8 mouse cellular contexts compared by ENCODE assay signal in the genomic region with DNA sequence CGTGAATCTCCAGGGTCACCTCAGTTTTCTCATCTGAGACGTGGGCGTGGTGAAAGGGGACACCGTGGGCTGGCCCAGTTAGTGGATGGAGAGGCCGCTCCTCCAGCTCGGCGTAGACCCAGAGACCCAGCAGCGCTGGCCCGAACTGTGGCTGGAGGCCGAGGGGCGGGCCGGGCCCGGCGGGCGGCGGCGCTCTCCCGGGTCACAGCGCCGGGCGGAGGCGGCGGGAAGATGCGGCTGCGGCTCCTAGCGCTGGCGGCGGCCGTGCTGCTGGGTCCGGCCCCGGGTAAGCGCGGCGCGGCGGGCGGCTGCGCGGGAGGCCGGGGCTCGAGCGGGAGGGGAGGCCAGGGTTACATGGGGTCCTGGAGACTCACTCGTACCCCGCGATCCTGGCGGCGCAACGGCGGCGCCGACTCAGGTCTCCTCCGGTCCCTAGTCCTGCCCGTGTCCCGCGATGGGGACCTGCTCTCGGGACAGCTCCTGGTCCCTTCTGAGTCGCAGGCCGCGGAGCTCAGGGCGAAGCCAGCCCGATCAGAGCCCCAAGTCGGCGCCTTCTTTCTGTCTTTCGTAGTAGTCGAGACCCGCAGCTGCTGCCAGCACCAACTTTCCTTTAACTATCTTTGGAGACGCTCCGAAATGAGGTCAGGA. TPM values are rescaled to one million over a fixed set of nuclear protein-coding genes. Genes with fewer than 3 reads are reported as not detected.
DNase-seq lines count a peak whose midpoint lies in the region; ATAC-seq lines count a peak whose summit lies in the region.

Vstm4 (plus strand) TSS at position 76 of the 648 bp plus-strand sequence.

- H3K4me3 ChIP-seq in intestine, embryonic 15.5 days (replicated peaks): peak within 1 kb of the TSS; percentile 63
- peak within 1 kb of the TSS; percentile 63 for H3K4me3 ChIP-seq in limb, embryonic 10.5 days
- H3K4me3 ChIP-seq in midbrain, embryonic 13.5 days (replicated peaks): peak within 1 kb of the TSS; percentile 52
- H3K4me3 ChIP-seq in stomach, embryonic 16.5 days (replicated peaks; ENCODE audit: low read length): peak within 1 kb of the TSS; percentile 66

- H3K27ac ChIP-seq in intestine, embryonic 15.5 days: peak within 1 kb of the TSS; percentile 67
- H3K27ac ChIP-seq in limb, embryonic 10.5 days: peak within 1 kb of the TSS; percentile 82
- H3K27ac ChIP-seq in midbrain, embryonic 13.5 days: no peak within 1 kb of the TSS
- H3K27ac ChIP-seq in stomach, embryonic 16.5 days (ENCODE audit: low read length): peak within 1 kb of the TSS; percentile 78

- DNase-seq in adrenal gland, postnatal 25 days: peak; percentile 79
- DNase-seq in embryo, embryonic 11 days: peak; percentile 78
- peak; percentile 75 to 87 for DNase-seq in gastrocnemius, postnatal 4 days (ENCODE audit: low spot score in 2 of 2)
- peak; percentile 72 for DNase-seq in limb, embryonic 10.5 days (ENCODE audit: low spot score)

- no peaks in the 10 kb centered on the region for H3K9me3 ChIP-seq in intestine, embryonic 15.5 days
- H3K9me3 ChIP-seq in limb, embryonic 10.5 days (replicated peaks): no peaks in the 10 kb centered on the region
- no peaks in the 10 kb centered on the region for H3K9me3 ChIP-seq in midbrain, embryonic 13.5 days
- no peaks in the 10 kb centered on the region for H3K9me3 ChIP-seq in stomach, embryonic 16.5 days (replicated peaks; ENCODE audit: control insufficient read depth, low read length)

- peak within 1 kb of the TSS; percentile 76 for H3K9ac ChIP-seq in intestine, embryonic 15.5 days
- peak within 1 kb of the TSS; percentile 68 for H3K9ac ChIP-seq in midbrain, embryonic 13.5 days (replicated peaks)
- H3K9ac ChIP-seq in stomach, embryonic 16.5 days (ENCODE audit: low read length): peak within 1 kb of the TSS; percentile 87

- WGBS in intestine, embryonic 15.5 days: under 1% methylated on average over 57 of the region's 68 CpGs
- under 1% methylated on average over 68 of the region's 68 CpGs for WGBS in limb, embryonic 10.5 days
- under 1% methylated on average over 52 of the region's 68 CpGs for WGBS in midbrain, embryonic 13.5 days
- under 1% methylated on average over 68 of the region's 68 CpGs for WGBS in stomach, embryonic 16.5 days

- no peaks in the 10 kb centered on the region for H3K27me3 ChIP-seq in intestine, embryonic 15.5 days (replicated peaks)
- peaks cover 38% of the 10 kb centered on the region for H3K27me3 ChIP-seq in limb, embryonic 10.5 days (ENCODE audit: low read depth, poor library complexity, severe bottlenecking)
- H3K27me3 ChIP-seq in midbrain, embryonic 13.5 days: peaks cover 31% of the 10 kb centered on the region
- H3K27me3 ChIP-seq in stomach, embryonic 16.5 days (ENCODE audit: control insufficient read depth, insufficient read depth, low read length): no peaks in the 10 kb centered on the region

- ATAC-seq in intestine, embryonic 15.5 days: peak; percentile 82
- ATAC-seq in midbrain, embryonic 13.5 days: peak; percentile 85
- ATAC-seq in stomach, embryonic 16.5 days (ENCODE audit: insufficient read depth, low FRiP score): peak; percentile 83
- no peak for ATAC-seq in activated CD4-positive, CD25-positive, alpha-beta regulatory T cell, adult 4 months

- H3K4me2 ChIP-seq in intestine, embryonic 15.5 days (replicated peaks): peak within 1 kb of the TSS; percentile 90
- peak within 1 kb of the TSS; percentile 77 for H3K4me2 ChIP-seq in midbrain, embryonic 13.5 days (replicated peaks)
- H3K4me2 ChIP-seq in stomach, embryonic 16.5 days (ENCODE audit: low read depth, low read length): peak within 1 kb of the TSS; percentile 69

- no peaks in the 10 kb centered on the region for H3K36me3 ChIP-seq in intestine, embryonic 15.5 days
- H3K36me3 ChIP-seq in limb, embryonic 10.5 days: no peaks in the 10 kb centered on the region
- no peaks in the 10 kb centered on the region for H3K36me3 ChIP-seq in midbrain, embryonic 13.5 days
- H3K36me3 ChIP-seq in stomach, embryonic 16.5 days (ENCODE audit: control insufficient read depth, insufficient read depth, low read length): no peaks in the 10 kb centered on the region

- peaks cover 23% of the 10 kb centered on the region for H3K4me1 ChIP-seq in intestine, embryonic 15.5 days (replicated peaks)
- H3K4me1 ChIP-seq in limb, embryonic 10.5 days: peaks cover 24% of the 10 kb centered on the region
- H3K4me1 ChIP-seq in midbrain, embryonic 13.5 days (replicated peaks): peaks cover 11% of the 10 kb centered on the region; the same call in 1 of the 2 replicates
- H3K4me1 ChIP-seq in stomach, embryonic 16.5 days (ENCODE audit: control insufficient read depth, insufficient read depth, low read length): peaks cover 24% of the 10 kb centered on the region; the same call in 1 of the 2 replicates

RNA-seq across cellular contexts. Expression of gene Vstm4, which starts in this region (rescaled TPM):
- 12.2 and 16.3 TPM in 2 replicates for total RNA-seq in adrenal gland, postnatal 25 days (2021)
- 10 to 100 TPM; 41.5 to 43.6 TPM for total RNA-seq in gastrocnemius, postnatal 4 days (2021)
- polyA plus RNA-seq in intestine, embryonic 15.5 days (2015; fragmentation: Nextera tagmentation; extraction: Ambion mirVana): 25.2 and 26.7 TPM in 2 replicates
- polyA plus RNA-seq in limb, embryonic 10.5 days (2016; fragmentation: Nextera tagmentation; extraction: Ambion mirVana): 1.1 and 1.4 TPM in 2 replicates
- polyA plus RNA-seq in midbrain, embryonic 13.5 days (2015; fragmentation: Nextera tagmentation; extraction: Ambion mirVana): 5.7 and 7.3 TPM in 2 replicates
- 38.5 and 38.6 TPM in 2 replicates for polyA plus RNA-seq in stomach, embryonic 16.5 days (2015; fragmentation: Nextera tagmentation; extraction: Ambion mirVana)
- under 1 TPM in 1 of 2 experiments, not detected in 1; 0.24 TPM for polyA plus RNA-seq in activated CD4-positive, CD25-positive, alpha-beta regulatory T cell, adult 4 months (2017; shearing (Covaris generic))
